Mouse (Mus musculus): ENCODE results near the gene Mrps7. TPM values are rescaled to one million over a fixed set of nuclear protein-coding genes. Genes with fewer than 3 reads are reported as not detected.

The Mrps7 gene
- polyA plus RNA-seq (2012), result 59.0 and 61.7 TPM in 2 replicates

GRCm38 (mm10) chr11:115603476-115604303 is at the start of gene Mrps7, which contains the start of gene Gga3:
Gene Mrps7, plus strand, starts transcription at chr11:115603925.
Gene Gga3, minus strand, starts transcription at chr11:115604051.

GRCm38 (mm10) chr11:115564064-115564809 is 39.5 kb upstream of the Mrps7 start, which contains the start of gene Nup85:
Gene Nup85, plus strand, starts transcription at chr11:115564434.

GRCm38 (mm10) chr11:115612410-115613137 is 8.8 kb downstream of the Mrps7 start, which contains the start of gene Mif4gd:
Gene Mif4gd, minus strand, starts transcription at chr11:115612969.

GRCm38 (mm10) chr11:115627705-115628464 is 24.2 kb downstream of the Mrps7 start, which contains the start of gene Slc25a19:
Gene Slc25a19, minus strand, starts transcription at chr11:115628295.

Other genes with a start within 250 kb of the Mrps7 start
- gene Hid1, start 236.2 kb upstream of the Mrps7 start, polyA plus RNA-seq (2012), result 0.90 and 0.91 TPM in 2 replicates
- 0.11 and 0.26 TPM in 2 replicates for gene Cdr2l, start 222.0 kb upstream of the Mrps7 start, polyA plus RNA-seq (2012)
- gene Mrpl58, start 200.2 kb upstream of the Mrps7 start, polyA plus RNA-seq (2012), result 50.0 and 65.5 TPM in 2 replicates
- 101 and 128 TPM in 2 replicates for gene Atp5h, start 184.0 kb upstream of the Mrps7 start, polyA plus RNA-seq (2012)
- 19.7 and 25.1 TPM in 2 replicates for gene Kctd2, start 183.8 kb upstream of the Mrps7 start, polyA plus RNA-seq (2012)
- not detected in 2 replicates for gene Trim80, start 163.4 kb upstream of the Mrps7 start, polyA plus RNA-seq (2012)
- gene Slc16a5, start 141.5 kb upstream of the Mrps7 start, polyA plus RNA-seq (2012), result not detected in 2 replicates
- 54.4 and 66.0 TPM in 2 replicates for gene Armc7, start 128.3 kb upstream of the Mrps7 start, polyA plus RNA-seq (2012)
- 94.7 and 110 TPM in 2 replicates for gene Nt5c, start 112.1 kb upstream of the Mrps7 start, polyA plus RNA-seq (2012)
- 199 and 212 TPM in 2 replicates for gene Jpt1, start 89.5 kb upstream of the Mrps7 start, polyA plus RNA-seq (2012)
- 320 and 361 TPM in 2 replicates for gene Sumo2, start 67.6 kb upstream of the Mrps7 start, polyA plus RNA-seq (2012)
- gene Nup85, start 39.5 kb upstream of the Mrps7 start, polyA plus RNA-seq (2012), result 41.2 and 45.2 TPM in 2 replicates
- gene Gga3, start 126 bp downstream of the Mrps7 start, polyA plus RNA-seq (2012), result 109 and 133 TPM in 2 replicates
- gene Mif4gd, start 9.0 kb downstream of the Mrps7 start, polyA plus RNA-seq (2012), result 22.9 and 27.4 TPM in 2 replicates
- 28.6 and 28.8 TPM in 2 replicates for gene Slc25a19, start 24.4 kb downstream of the Mrps7 start, polyA plus RNA-seq (2012)
- 87.8 and 104 TPM in 2 replicates for gene Grb2, start 104.7 kb downstream of the Mrps7 start, polyA plus RNA-seq (2012)
- gene Tmem94, start 161.5 kb downstream of the Mrps7 start, polyA plus RNA-seq (2012), result 69.4 and 70.7 TPM in 2 replicates
- gene Caskin2, start 209.7 kb downstream of the Mrps7 start, polyA plus RNA-seq (2012), result 20.0 and 25.9 TPM in 2 replicates
- 86.5 and 92.0 TPM in 2 replicates for gene Tsen54, start 210.8 kb downstream of the Mrps7 start, polyA plus RNA-seq (2012)
- gene Llgl2, start 220.1 kb downstream of the Mrps7 start, polyA plus RNA-seq (2012), result 12.8 and 20.8 TPM in 2 replicates

All from megakaryocyte-erythroid progenitor cell, adult 5 weeks (primary cell).